Mouse (Mus musculus) embryonic facial prominence, embryonic 11.5 days (tissue): Measurements from ENCODE around the gene Hcrtr1. TPM values are rescaled to one million over a fixed set of nuclear protein-coding genes. Genes with fewer than 3 reads are reported as not detected.
A peak's percentile ranks its signal among the peaks of the same experiment; 100 is the strongest.

Source experiments
- ATAC-seq: fragments of 200-750 bp; cut with Nextera tagmentation; replicated peaks from 2 replicates; pipeline ENCODE4 v1.8.0; 2017; ENCODE audit warnings: low read depth; ENCODE audit not compliant: insufficient number of reproducible peaks, low FRiP score, low TSS enrichment
- DNase-seq: peaks from one replicate; pipeline ENCODE4 v3.0.0-alpha.2; 2015; ENCODE audit warnings: low spot score
- H3K27ac ChIP-seq: fragments of 300-500 bp; sonication (generic); replicated peaks from 2 replicates; pipeline ENCODE4 v1.5.1; 2014; ENCODE audit warnings: mild to moderate bottlenecking, low read depth, low read length, control low read depth
- H3K27me3 ChIP-seq: fragments of 300-500 bp; sonication (generic); 2 replicates; pipeline ENCODE4 v1.6.1; 2014; ENCODE audit warnings: mild to moderate bottlenecking, low read length, moderate library complexity, mixed read lengths; ENCODE audit not compliant: control insufficient read depth, insufficient read depth
- H3K36me3 ChIP-seq: fragments of 300-500 bp; sonication (generic); replicated peaks from 2 replicates; pipeline ENCODE4 v1.6.1; 2014; ENCODE audit warnings: low read depth, mild to moderate bottlenecking, low read length, moderate library complexity, mixed read lengths; ENCODE audit not compliant: control insufficient read depth, insufficient read depth
- H3K4me1 ChIP-seq: fragments of 300-500 bp; sonication (generic); 2 replicates; pipeline ENCODE4 v1.6.1; 2014; ENCODE audit warnings: low read length, mixed read lengths; ENCODE audit not compliant: control insufficient read depth, insufficient read depth
- H3K4me2 ChIP-seq: fragments of 300-500 bp; sonication (generic); 2 replicates; pipeline ENCODE4 v1.6.1; 2014; ENCODE audit warnings: low read depth, mild to moderate bottlenecking, control low read depth, low read length, moderate library complexity
- H3K4me3 ChIP-seq: fragments of 300-500 bp; sonication (generic); 2 replicates; pipeline ENCODE4 v1.5.1; 2014; ENCODE audit warnings: low read depth, low read length, control low read depth
- H3K9ac ChIP-seq: fragments of 300-500 bp; sonication (generic); replicated peaks from 2 replicates; pipeline ENCODE4 v1.6.1; 2014; ENCODE audit warnings: mild to moderate bottlenecking, control low read depth, low read length
- H3K9me3 ChIP-seq: fragments of 300-500 bp; sonication (generic); replicated peaks from 2 replicates; pipeline ENCODE4 v1.6.1; 2016; ENCODE audit warnings: mild to moderate bottlenecking, low read length, inconsistent platforms, mixed read lengths; ENCODE audit not compliant: control insufficient read depth
- WGBS: fragments of 180-500 bp; shearing (Covaris S2); extraction: QIAGEN DNeasy Blood & Tissue Kit; methylation state at CpG from one replicate; pipeline ENCODE4 v1.1.7; 2014; 5-methylcytosine and 5-hydroxymethylcytosine counted together
- polyA plus RNA-seq: library from polyadenylated mRNA; unstranded; fragments of >200 nt; fragmentation: Nextera tagmentation; extraction: Ambion mirVana; gene quantifications from 2 replicates; pipeline ENCODE4 v1.2.1, GENCODE M21; 2014

Gene Hcrtr1
- polyA plus RNA-seq = 0.11 and 0.31 TPM in 2 replicates

GRCm38 (mm10) chr4:130139214-130139492, at the start of gene Hcrtr1:
Gene Hcrtr1, minus strand, starts transcription at chr4:130139359.
- Histone ChIP-seq H3K9ac (peak within 1 kb of the TSS; percentile 32), H3K9me3 (no peaks in the 10 kb centered on the region), H3K4me3 (peak within 1 kb of the TSS; percentile 33), H3K27me3 (peaks cover 31% of the 10 kb centered on the region), H3K27ac (no peak within 1 kb of the TSS), H3K4me1 (peaks cover 7% of the 10 kb centered on the region; the same call in 1 of the 2 replicates), H3K36me3 (no peaks in the 10 kb centered on the region), H3K4me2 (peak within 1 kb of the TSS; percentile 76)
- DNase-seq (peak; percentile 22), ATAC-seq (no peak)
- WGBS = 2% methylated on average over 13 of the region's 15 CpGs

- ATAC-seq (no peak), DNase-seq (peak; percentile 85)
- H3K4me3 ChIP-seq = no peak overlapping the region
- H3K27me3 ChIP-seq = no peaks in the 10 kb centered on the region; the same call in 1 of the 2 replicates
- 4% methylated on average over 13 of the region's 13 CpGs for WGBS
- H3K4me2 ChIP-seq = no peak overlapping the region
- peaks cover 2% of the 10 kb centered on the region; the same call in 1 of the 2 replicates for H3K4me1 ChIP-seq
- H3K27ac ChIP-seq = no peak overlapping the region
- no peaks in the 10 kb centered on the region for H3K9me3 ChIP-seq
- no peak overlapping the region for H3K9ac ChIP-seq
- H3K36me3 ChIP-seq = no peaks in the 10 kb centered on the region
These were observed 49.7 kb upstream of the Hcrtr1 start for GRCm38 (mm10) chr4:130188806-130189297.

- no peaks in the 10 kb centered on the region for H3K27me3 ChIP-seq
- H3K4me1 ChIP-seq = peaks cover 2% of the 10 kb centered on the region; the same call in 1 of the 2 replicates
- no peak overlapping the region for H3K9ac ChIP-seq
- no peaks in the 10 kb centered on the region for H3K36me3 ChIP-seq
- 83% methylated on average over 12 of the region's 12 CpGs for WGBS
- H3K4me2 ChIP-seq = no peak overlapping the region
- ATAC-seq (no peak), DNase-seq (no peak)
- H3K9me3 ChIP-seq = no peaks in the 10 kb centered on the region
- H3K27ac ChIP-seq = no peak overlapping the region
- H3K4me3 ChIP-seq = no peak overlapping the region
These were observed 47.7 kb upstream of the Hcrtr1 start for GRCm38 (mm10) chr4:130186891-130187290.

- DNase-seq (no peak), ATAC-seq (no peak)
- Histone ChIP-seq H3K4me2 (no peak overlapping the region), H3K9me3 (no peaks in the 10 kb centered on the region), H3K4me1 (peaks cover 2% of the 10 kb centered on the region; the same call in 1 of the 2 replicates), H3K36me3 (no peaks in the 10 kb centered on the region), H3K4me3 (no peak overlapping the region), H3K27ac (no peak overlapping the region), H3K9ac (no peak overlapping the region), H3K27me3 (no peaks in the 10 kb centered on the region)
- WGBS = 79% methylated on average over 9 of the region's 9 CpGs
These were observed 47.3 kb upstream of the Hcrtr1 start for GRCm38 (mm10) chr4:130186450-130186849.

GRCm38 (mm10) chr4:130183879-130184278, 44.7 kb upstream of the Hcrtr1 start:
- Histone ChIP-seq H3K4me3 (no peak overlapping the region), H3K27me3 (no peaks in the 10 kb centered on the region), H3K9me3 (no peaks in the 10 kb centered on the region), H3K27ac (no peak overlapping the region), H3K36me3 (no peaks in the 10 kb centered on the region), H3K4me2 (no peak overlapping the region), H3K4me1 (peaks cover 2% of the 10 kb centered on the region; the same call in 1 of the 2 replicates), H3K9ac (no peak overlapping the region)
- 87% methylated on average over 5 of the region's 5 CpGs for WGBS
- DNase-seq (no peak), ATAC-seq (no peak)

- 74% methylated on average over 13 of the region's 13 CpGs for WGBS
- H3K27me3 ChIP-seq = no peaks in the 10 kb centered on the region
- H3K4me2 ChIP-seq = no peak overlapping the region
- H3K9ac ChIP-seq = no peak overlapping the region
- DNase-seq = no peak
- H3K9me3 ChIP-seq = no peaks in the 10 kb centered on the region
- ATAC-seq = no peak
- no peaks in the 10 kb centered on the region for H3K36me3 ChIP-seq
- no peak overlapping the region for H3K27ac ChIP-seq
- H3K4me1 ChIP-seq = no peaks in the 10 kb centered on the region
- no peak overlapping the region for H3K4me3 ChIP-seq
These were observed 43.9 kb upstream of the Hcrtr1 start for GRCm38 (mm10) chr4:130183023-130183422.

GRCm38 (mm10) chr4:130181886-130182285, 42.7 kb upstream of the Hcrtr1 start:
- 73% methylated on average over 4 of the region's 4 CpGs for WGBS

GRCm38 (mm10) chr4:130180909-130181602, 41.9 kb upstream of the Hcrtr1 start:
- Histone ChIP-seq H3K27me3 (no peaks in the 10 kb centered on the region), H3K9ac (no peak overlapping the region), H3K4me2 (no peak overlapping the region), H3K4me3 (no peak overlapping the region), H3K27ac (no peak overlapping the region), H3K36me3 (no peaks in the 10 kb centered on the region), H3K4me1 (no peaks in the 10 kb centered on the region), H3K9me3 (no peaks in the 10 kb centered on the region)
- ATAC-seq (no peak), DNase-seq (no peak)
- WGBS = 58% methylated on average over 7 of the region's 7 CpGs

More at GRCm38 (mm10) chr4:130181886-130182285, 42.7 kb upstream of the Hcrtr1 start:
- Histone ChIP-seq H3K9me3 (no peaks in the 10 kb centered on the region), H3K4me3 (no peak overlapping the region), H3K36me3 (no peaks in the 10 kb centered on the region), H3K27ac (no peak overlapping the region), H3K27me3 (no peaks in the 10 kb centered on the region), H3K4me1 (no peaks in the 10 kb centered on the region), H3K9ac (no peak overlapping the region), H3K4me2 (no peak overlapping the region)
- no peak for ATAC-seq
- no peak for DNase-seq
